Mouse (Mus musculus): Measurements from ENCODE around the gene Irgm2.
"Not testable (repeated sequence)": the region's sequence is repeated elsewhere in the genome, so short reads cannot be mapped to it uniquely, and the experiment has no call there.

The Irgm2 gene

DNA sequence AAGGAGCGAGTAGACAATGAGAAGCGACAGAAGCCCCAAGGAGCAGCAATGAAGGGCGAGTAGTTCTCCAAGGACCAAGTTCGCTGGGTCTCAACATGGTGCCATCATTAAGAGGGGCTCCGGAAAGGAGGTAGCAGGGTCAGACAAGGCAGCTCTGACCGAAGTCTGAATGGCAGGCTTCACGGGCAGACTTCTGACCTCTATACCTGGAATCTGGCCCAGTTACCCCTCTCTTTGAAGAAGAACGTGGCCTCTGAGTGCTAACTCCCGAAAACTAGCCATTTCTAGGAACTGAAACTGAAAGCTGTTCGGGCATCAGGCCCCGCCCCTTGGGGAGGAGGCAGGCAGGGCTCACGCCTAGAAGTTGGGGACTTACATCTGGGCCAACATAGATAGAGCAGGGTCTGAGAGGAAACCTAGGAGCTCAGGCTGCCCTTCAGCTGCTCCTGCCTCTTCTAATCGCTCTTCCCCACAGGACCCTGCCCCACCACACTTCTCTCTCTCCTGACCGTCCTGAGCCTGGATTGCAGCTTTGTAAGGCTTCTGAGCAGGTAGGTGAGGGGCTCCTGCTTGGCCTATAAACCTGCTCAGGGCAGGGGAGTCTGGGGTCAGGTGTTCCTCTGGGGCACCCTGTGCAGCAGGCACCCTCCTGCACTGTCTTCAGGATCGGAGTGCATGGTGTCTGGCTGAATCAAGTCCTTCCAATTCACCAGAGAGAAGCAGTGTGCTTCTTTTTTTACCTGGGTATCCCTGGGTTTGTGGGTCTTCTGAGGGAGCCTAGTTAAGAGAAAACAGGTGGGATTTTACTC is at the start of gene Irgm2, which contains the start of gene Igtp:
TSS of gene Irgm2 (plus strand) at position 390 of the 809 bp plus-strand sequence.
TSS of gene Igtp (plus strand) at position 328 of the 809 bp plus-strand sequence.
- DNase-seq = peak; percentile 41

DNA sequence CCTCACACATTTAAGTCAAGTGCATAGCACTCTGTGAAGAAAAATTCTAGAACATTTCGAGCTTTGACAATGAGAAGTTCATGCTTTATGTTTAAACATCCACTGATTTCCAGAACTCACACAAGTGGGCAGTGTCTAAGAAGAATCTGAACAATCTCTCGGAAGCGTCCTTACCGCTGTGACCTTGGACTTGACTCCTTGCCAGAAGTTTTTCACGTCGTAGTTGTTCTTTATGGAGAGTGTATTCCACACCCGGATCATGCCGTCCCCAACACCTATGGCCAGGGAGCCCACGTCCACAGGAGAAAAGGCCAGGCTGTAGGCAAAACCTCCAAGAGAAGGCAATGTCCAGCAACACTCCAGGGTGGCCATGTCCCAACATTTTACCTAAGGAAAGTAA is 44.0 kb upstream of the Irgm2 start:
- no peak for DNase-seq

DNA sequence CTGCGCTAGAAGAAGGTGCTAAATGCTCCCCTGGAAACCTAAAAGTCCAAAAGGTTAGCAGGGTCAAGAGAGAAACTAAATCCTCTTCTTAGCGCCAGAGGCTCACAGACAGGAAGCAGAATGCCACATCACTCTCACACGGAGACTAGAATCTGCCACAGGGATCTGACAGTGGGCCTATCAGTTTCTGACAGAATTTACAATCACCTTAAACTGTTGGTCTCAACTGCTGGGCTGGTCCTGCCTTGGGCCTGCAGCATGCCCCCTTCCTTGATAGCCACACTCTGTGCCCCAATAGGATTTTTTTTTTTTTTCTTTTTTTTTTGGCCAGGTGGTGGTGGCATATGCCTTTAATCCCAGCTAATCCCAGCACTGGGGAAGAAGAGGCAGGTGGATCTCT is 42.5 kb upstream of the Irgm2 start:
- DNase-seq = no peak

DNA sequence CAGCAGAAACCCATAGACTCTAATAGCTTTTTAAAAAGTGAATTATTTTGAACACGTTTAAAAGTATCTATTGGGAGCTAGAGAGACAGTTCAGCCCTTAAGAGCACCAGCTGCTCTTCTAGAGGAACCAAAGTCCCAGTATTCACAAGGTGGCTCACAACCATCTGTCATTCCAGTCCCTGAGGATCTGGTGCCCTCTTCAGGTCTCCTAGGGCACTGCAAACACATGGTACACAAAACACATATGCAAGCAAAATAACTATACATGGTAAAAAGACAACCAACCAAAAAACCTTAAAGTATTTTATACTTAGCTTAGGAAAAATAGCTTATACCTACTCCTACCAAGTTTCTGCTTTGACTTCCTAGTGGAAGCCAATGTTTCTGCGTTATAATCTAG is 34.3 kb upstream of the Irgm2 start:
- no peak for DNase-seq

DNA sequence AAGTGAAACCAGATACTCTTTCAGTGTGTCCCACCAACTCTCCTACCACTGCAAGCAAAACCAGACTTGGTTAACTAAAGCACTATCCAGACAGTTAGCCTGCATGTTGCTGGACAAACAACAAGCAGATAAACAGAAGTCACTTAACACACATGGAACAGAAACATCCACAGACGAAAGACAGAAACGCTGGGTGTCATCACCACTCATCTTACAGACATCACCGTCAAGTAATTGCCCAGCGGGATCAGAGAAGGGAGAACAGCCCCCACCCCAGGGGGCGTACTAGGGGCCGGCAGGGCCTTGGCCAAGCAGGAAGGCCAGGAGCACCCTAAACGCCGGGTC is 31.6 kb upstream of the Irgm2 start:
- no peak for DNase-seq

DNA sequence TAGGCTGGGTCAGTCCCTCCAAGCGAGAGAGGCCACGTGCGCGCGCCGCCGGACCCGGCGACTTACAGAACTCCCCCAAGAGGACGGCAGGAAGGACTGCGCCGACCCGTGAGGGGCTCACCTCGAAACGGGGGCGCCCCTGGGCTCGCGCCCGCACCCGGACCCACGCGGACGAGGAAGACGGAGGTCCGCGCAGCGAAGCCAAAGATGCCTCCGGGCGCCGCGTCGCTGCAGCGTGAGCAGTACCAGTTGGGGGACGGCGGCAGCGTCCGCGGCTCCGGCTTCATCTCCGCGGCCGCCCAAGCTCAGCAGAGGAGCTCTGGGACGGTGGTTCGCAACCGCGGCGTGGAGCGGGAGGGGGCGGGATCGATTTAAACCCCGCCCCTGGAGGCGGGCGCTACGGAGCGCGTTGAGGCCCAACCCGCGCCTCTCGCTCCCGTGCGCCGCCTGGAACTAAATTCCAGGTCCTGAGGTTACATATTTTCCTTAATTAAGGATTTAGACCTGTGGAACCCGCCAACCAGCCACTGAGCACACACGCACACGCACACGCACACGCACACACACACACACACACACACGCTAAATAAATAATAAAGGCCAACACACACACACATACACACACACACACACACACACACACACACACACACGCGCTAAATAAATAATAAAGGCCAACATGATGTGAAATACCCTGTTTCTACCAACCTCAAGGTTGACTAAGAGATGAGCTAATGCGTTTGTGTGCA is 31.1 kb upstream of the Irgm2 start, which contains the start of gene Gemin5:
TSS of gene Gemin5 (minus strand) at position 373 of the 749 bp plus-strand sequence.
- peak; percentile 86 for DNase-seq

DNA sequence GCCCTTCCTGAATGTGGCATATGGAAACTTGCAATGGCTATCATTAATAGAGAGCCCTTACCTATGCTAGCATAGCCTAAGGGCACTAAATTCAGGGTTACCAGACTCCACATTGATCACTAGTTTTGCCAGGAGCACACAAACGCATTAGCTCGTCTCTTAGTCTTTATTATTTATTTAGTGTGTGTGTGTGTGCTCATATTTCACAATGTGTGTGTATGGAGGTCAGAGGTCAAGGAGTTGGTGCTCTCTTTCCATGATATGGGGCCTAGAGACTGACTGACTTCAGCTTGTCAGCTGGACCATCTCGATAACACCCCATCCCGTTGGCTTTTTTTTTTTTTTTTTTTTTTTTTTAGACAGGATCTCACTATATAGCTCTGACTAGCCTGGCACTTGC is 29.8 kb upstream of the Irgm2 start:
- no peak for DNase-seq

DNA sequence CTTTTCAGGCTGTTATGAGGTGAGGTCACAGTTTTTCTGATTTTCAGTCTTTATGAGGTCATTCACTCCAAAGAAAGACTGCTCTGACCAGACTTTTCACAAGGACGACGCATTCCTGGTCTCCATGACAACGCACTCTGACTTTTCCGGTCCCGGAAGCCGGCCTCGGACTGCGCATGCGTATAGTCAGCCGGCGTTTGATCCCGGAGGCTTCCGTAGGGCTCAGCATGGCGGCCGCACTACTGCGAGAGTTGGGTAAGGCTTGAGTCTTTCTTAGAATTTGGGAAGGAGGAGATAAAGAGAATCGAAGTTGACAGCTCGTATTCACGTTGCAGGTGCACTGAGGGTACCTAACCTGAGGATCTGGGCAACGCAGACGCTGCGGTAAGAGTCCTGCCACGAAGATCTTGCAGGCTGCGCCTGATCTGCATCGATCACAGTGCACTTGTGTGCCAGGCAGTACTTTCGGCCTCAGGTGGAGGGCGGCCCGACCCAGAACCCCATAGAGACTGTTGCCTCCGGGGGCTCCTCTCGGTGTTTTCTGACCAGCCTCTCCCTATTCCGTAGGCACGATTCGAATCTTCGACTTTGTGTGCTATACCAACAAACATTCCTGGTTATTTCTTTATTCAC is 27.8 kb upstream of the Irgm2 start, which contains the start of gene Mrpl22:
TSS of gene Mrpl22 (plus strand) at position 203 of the 633 bp plus-strand sequence.
- DNase-seq = peak; percentile 98

DNA sequence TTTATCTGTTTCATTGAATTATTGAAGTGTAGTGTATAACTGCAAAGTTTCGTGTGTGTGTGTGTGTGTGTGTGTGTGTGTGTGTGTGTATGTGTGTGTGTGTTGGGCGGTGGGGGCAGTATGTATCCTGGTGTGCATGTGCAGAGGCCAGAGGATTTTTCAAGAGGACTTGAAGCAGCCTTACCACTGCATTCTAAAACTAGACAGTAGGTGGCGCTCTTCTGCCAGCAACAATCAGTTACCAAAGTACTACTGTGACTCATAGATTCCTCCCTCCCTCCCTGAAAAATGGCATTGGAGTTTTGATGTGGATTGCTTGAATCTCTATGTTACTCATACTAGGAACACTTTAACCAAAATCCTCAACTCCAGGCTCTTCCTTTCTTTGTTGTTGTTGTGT is 19.9 kb upstream of the Irgm2 start:
- peak; percentile 59 for DNase-seq

DNA sequence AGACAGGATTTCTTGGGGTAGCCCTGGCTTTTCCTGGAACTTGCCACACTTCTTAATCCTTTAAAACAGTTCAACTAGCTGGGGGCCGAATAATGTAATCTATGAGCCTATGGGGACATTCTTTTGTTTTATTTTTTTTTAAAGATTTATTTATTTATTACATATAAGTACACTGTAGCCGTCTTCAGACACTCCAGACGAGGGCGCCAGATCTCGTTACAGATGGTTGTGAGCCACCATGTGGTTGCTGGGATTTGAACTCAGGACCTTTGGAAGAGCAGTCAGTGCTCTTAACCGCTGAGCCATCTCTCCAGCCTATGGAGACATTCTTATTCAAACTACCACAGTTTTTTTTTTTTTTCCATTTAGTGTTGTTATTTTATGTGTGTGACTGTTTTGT is 19.4 kb upstream of the Irgm2 start:
- DNase-seq = not testable (repeated sequence)

DNA sequence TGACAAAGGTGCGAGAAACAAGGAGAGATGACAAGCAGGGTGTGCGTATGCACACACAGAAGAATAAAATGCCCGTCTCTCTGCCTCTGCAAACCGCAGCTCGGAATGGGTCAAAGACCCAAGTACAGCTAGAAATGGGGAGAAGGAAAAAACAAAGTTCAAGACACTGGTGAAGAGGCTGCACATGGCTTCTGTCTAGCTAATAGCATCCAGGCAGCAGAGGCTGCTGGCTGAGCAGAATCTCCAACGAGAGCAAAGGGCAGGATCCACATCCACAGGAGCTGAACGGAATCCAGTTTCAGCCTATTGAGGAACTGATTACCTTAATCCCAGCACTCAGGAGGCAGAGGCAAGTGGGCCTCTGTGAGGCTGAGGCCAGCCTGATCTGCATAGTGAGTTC is 18.7 kb upstream of the Irgm2 start:
- no peak for DNase-seq

DNA sequence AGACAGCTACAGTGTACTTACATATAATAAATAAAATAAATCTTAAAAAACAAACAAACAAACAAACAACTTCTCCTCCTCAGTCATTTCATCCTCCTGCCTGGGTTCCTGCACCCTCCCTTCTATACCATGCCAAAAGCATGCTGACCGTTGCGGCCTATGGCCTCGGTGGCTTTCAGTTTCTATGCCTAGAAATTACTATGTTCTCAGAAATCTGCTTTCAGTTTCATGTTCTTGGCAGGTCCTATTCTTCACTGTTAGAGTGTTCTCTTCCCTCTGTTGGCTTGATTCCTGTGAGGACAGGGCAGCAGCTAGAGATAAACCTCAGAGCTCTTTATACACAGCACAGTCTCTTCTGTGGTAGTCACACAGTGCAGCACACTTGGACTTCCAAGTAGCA is 15.8 kb upstream of the Irgm2 start:
- no peak for DNase-seq

DNA sequence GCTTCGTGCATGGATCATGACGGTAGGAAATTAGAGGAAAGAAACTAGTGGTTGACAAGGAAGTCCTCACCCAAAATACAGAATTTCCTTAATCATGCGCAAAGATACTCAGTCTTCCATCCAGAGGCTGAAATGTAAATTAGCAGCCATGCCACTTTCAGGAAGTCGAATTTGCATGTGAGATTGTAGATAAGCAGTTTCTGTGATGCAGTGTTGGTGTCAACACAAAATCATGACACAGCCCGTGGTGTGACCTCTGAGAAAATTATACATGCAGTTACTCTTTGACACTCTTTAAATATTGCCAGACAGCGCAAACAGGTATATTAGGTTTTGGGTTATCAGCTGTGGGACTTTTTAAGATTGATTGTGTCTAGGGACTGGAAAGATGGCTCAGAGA is 9.7 kb upstream of the Irgm2 start:
- no peak for DNase-seq

DNA sequence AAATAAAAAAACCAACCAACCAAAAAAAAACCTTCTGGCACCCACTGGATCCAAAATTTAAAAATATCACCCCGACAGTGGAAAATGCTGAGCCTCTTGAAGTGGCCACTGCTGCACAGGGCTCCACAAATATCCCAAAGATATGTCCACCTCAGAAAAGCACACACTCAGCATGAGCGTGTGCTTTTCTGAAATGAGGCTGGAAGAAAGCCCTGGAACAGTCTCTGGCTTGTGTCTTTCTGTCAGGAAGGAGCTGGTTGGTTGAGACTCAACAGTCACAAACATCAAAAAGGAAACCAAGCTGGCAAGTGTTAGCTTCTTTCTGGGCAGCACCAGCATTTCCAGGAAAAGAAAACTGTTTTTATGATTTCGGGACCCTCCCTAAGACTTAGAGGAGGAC is 6.1 kb upstream of the Irgm2 start:
- DNase-seq = no peak

DNA sequence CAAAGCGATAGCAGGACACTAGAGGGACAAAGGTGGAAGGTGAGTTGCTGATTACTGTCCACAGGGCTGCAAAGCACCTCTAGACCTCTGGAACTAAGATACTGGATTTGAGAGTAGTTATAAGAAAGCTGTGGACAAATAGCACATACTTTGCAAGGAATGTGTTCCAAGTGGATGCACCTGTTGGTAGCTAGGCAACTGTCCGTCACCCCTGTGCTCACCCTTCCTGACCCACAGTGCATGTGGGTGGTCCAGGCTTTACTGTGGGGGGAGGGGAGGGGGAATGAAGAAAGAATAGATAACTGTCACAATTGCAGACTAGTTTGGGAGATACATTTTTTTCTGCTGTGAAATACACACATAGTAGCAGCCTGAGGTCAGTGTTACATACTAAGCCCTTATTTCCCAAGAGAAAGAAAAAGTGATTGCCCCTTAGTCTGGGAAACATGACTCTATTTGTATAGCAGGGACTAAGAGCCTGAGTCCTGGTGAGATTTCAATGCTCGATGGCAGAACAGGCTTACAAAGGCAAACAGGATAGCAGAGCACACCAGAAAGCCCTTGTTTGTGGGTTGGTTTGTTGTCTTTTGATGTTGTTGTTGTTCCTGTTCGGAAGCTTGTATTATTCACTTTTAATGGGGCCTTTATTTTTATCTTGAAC is 5.4 kb upstream of the Irgm2 start:
- DNase-seq = no peak

DNA sequence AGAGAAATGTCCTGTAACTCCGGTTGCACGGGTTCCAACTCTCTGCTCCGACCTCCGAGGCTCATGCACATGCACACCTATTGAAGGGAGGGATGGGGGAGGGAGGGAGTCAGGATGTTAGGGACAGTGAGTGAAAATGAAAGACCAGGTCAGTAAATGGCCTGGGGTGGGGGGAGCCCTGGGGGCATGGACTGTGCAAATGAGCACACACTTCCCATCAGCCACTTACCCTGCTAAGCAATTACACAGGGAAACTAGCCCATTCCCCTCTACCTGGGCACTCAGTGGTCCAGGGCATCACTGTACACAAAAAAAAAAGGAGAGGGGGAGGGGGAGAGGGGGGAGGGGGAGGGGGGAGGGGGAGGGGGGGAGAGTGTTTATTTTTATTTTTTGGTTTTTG is 755 bp upstream of the Irgm2 start:
- no peak for DNase-seq

DNA sequence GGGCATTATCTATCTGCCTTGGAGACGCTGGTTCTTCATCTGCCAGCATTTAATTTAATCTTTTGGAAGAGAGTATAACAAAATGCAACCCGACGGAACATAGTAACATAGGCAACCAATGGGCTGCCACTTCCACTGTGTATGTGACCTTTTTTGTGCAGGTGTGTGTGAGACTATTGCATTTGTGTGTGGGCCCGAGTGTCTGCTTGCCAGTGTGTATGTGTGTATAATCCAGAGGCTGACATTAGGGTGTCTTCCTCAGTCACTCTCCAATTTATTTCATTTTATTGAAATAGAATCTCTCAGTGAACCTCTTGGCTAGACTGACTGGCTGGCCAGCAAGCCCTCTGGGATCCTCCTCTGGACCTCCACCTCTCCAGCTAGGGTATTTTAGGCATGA is 808 bp downstream of the Irgm2 start:
- no peak for DNase-seq

DNA sequence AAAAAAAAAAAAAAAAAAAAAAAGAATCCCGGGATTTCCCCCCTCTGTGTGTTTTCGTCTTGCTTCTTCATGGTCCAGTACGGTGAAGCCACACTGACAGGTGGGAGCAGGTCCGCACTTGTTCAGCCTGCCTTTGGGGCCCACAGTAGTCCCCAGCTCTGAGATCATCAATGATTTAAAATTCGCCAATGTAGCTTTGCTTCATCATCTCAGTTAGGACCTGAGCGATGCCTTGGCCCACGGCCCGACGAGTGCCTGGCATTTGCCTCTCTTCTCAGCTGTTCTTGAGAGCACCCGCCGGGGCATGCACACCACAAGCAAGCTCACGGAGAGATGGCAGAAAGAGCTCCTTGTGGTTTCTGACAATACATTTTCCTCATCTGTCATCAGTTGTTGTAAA is 1.6 kb downstream of the Irgm2 start:
- DNase-seq = no peak

DNA sequence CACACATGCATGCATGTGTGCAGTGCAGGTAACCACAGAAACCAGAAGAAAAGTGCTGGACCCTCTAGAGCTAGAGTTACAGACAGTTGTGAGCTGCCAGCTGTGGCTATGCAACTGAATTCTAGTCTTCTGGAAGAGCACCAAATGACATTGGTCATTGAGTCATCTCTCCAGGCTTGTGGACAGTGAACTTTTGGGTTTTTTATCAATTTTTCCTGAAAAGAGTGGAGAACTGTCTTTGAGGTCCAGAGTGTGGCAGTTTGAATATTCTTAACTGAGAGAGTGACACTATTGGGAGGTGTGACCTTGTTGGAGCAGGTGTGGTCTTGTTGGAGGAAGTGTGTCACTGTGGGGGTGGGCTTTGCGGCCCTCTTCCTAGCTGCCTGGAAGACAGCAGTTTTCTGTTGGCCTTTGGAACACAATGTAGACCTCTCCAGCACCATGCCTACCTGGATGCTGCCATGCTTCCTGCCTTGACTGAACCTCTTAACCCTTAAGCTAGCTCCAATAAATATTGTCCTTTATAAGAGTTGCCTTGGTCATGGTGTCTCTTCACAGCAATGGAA is 11.0 kb downstream of the Irgm2 start:
- DNase-seq = no peak

DNA sequence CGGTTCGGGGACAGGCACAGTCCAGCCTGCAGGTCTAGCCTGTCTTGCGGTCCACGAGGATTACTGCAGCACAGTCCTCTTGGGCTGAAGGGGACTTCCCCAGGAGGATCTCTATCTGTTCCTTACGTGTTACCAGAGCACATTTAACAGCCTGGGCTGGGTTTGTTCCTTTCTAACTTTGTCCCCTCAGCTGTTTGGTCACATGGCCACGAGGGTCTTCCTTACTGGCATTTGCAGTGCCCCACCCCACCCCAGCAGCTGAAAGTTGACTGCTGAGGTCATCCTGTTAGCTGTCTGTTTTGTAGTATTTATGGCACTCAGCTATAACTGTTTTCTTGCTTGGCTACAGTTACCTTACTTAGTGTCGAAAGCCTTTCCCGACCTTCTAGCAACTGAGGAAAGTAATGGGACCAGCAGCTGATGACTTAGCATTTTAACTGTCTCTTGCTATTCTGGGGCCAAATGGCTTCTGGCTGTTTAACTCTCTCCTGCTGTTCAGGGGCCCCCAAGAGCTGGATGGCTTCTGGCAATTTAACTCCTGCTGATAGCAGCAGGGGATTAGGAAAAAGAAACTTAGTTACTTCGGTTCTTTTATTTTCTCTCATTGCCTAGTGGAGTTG is 11.8 kb downstream of the Irgm2 start:
- no peak for DNase-seq

DNA sequence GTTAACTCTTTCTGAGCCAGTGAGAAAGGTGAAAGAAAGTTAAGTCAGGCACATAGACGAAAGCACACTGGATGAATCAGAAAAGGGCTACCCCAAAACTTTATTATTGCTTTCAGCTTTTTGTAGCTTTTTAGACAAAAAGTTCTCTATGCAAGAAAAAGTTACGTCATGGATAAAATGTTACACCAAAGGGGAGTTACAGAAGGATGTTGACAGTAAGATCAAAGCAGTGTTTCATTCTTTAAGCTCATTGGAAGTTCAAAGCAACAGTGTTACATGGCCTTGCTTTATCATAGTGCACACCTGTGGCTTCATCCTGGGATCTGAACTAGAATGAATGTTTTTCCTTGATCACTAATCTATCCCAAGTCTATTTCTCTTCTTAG is 12.3 kb downstream of the Irgm2 start:
- DNase-seq = no peak

DNA sequence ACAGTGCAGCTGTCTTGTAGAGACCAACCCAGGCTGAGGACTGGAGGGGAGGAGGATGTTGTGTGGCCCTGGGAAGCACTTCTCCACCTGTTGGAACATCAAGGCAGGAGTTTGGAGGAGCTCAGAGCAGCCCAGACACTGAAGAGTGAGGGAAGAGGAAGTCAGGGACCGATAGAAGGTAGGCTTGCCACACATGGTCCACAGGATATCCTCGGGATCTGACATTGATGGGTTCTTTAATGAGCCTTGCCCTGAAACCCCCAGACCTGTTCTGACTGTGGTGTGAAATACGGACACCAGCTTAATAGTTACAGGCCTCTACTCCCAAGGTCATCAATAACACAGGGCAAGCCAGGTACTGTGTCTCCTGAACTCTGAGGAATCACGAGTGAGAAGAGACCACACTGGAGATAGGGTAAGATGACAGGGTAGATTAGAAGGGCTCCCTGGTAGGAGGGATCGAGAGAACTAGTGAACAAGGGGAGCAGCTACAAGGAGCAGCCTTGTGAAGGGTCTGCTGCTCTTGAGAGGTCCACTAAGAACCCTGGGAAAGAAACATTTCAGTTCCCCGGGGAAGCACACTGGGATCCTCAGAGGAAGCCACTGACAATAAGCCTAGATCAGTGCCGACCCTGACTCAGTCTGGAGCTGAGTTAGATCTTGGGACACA is 14.4 kb downstream of the Irgm2 start:
- DNase-seq = no peak

All from right cerebral cortex, postnatal 14 days (tissue).